Comparison of ENCODE assay signal across 8 mouse cellular contexts in the genomic region with DNA sequence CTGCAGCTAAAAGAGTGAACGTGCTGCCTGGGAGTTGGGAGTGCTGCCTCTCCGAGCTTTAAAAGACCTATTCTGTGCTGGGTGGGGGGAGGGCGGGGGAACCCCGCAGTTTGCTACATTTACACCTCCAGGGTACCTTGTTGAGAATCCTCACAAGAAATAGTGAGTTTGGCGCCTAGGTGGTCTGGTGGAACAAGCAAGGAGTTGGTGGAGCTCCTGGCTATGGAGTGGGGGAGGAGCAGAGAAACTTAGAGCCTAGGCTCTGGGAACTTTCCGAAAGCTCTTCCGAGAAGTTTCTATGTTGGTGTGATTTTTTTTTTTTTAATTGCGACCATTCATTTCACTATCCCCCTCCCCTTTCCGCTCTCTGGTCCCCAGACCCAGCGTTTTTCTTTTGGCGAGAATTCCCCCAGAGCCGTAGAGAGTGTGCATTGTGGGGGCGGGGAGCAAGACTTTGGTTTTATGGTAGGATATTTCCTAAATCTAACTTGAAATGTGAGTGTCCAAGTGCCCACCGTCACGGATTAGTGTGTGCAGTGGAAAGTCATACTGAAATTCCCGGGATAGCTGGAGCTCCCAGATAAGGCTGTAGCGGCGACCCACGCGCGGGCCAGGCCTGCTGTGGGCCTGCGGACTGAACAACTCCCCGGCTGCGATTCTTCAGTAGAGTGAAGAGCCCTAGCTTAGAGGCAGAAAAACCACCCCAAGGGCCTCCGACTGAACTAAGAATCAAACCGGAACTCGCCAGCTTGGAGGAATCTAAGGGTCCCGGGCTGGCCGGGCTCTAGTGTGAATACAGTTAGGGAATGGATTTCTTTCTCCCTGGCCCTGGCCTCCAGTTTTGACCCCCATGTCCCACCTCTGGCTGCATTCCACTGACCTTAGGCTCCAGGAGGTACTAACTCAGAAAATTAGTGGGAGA. TPM values are rescaled to one million over a fixed set of nuclear protein-coding genes. Genes with fewer than 3 reads are reported as not detected.
DNase-seq lines count a peak whose midpoint lies in the region; ATAC-seq and TF ChIP-seq lines count a peak whose summit lies in the region.

No protein-coding gene starts in this region.

- WGBS in heart, embryonic 11.5 days (ENCODE audit: insufficient replicate concordance): 3% methylated on average over 29 of the region's 29 CpGs
- WGBS in forebrain, postnatal 0 days: 3% methylated on average over 29 of the region's 29 CpGs
- 5% methylated on average over 29 of the region's 29 CpGs for WGBS in limb, embryonic 15.5 days
- 5% methylated on average over 29 of the region's 29 CpGs for WGBS in neural tube, embryonic 14.5 days

- H3K9me3 ChIP-seq in heart, embryonic 11.5 days (replicated peaks; ENCODE audit: control insufficient read depth, low read length): no peaks in the 10 kb centered on the region
- H3K9me3 ChIP-seq in forebrain, postnatal 0 days (ENCODE audit: low read length): no peaks in the 10 kb centered on the region
- no peaks in the 10 kb centered on the region for H3K9me3 ChIP-seq in limb, embryonic 15.5 days
- no peaks in the 10 kb centered on the region for H3K9me3 ChIP-seq in neural tube, embryonic 14.5 days (ENCODE audit: control insufficient read depth, low read length)

- peak overlapping the region; percentile 61 for H3K4me3 ChIP-seq in heart, embryonic 11.5 days (ENCODE audit: low read depth, low read length)
- no peak overlapping the region for H3K4me3 ChIP-seq in forebrain, postnatal 0 days (ENCODE audit: low read depth, low read length)
- peak overlapping the region; percentile 56 for H3K4me3 ChIP-seq in limb, embryonic 15.5 days
- peak overlapping the region; percentile 48; the same call in 1 of the 2 replicates for H3K4me3 ChIP-seq in neural tube, embryonic 14.5 days (ENCODE audit: low read depth, low read length)

- no peak for ATAC-seq in heart, embryonic 11.5 days (replicated peaks; ENCODE audit: insufficient number of reproducible peaks, low FRiP score, low TSS enrichment)
- ATAC-seq in forebrain, postnatal 0 days: no peak
- no peak for ATAC-seq in limb, embryonic 15.5 days (ENCODE audit: insufficient number of reproducible peaks, low FRiP score, low TSS enrichment, low read depth)
- no peak for ATAC-seq in neural tube, embryonic 14.5 days (ENCODE audit: low read depth)

- no peaks in the 10 kb centered on the region for H3K36me3 ChIP-seq in heart, embryonic 11.5 days (ENCODE audit: control insufficient read depth, insufficient read depth, low read length)
- no peaks in the 10 kb centered on the region for H3K36me3 ChIP-seq in forebrain, postnatal 0 days (ENCODE audit: insufficient read depth)
- no peaks in the 10 kb centered on the region for H3K36me3 ChIP-seq in limb, embryonic 15.5 days
- no peaks in the 10 kb centered on the region for H3K36me3 ChIP-seq in neural tube, embryonic 14.5 days (ENCODE audit: control insufficient read depth, insufficient read depth, low read length)

- H3K27me3 ChIP-seq in heart, embryonic 11.5 days (ENCODE audit: control insufficient read depth, insufficient read depth, low read length): peaks cover 66% of the 10 kb centered on the region
- H3K27me3 ChIP-seq in forebrain, postnatal 0 days (ENCODE audit: insufficient read depth, low read length): peaks cover 84% of the 10 kb centered on the region
- peaks cover 96% of the 10 kb centered on the region for H3K27me3 ChIP-seq in limb, embryonic 15.5 days
- peaks cover 41% of the 10 kb centered on the region for H3K27me3 ChIP-seq in neural tube, embryonic 14.5 days (ENCODE audit: control insufficient read depth, insufficient read depth, low read length)

- no peak for DNase-seq in heart, postnatal 4 days
- peak; percentile 15 for DNase-seq in forebrain, postnatal 0 days
- DNase-seq in ovary, adult 18-20 months (ENCODE audit: low spot score): no peak
- no peak for DNase-seq in gastrocnemius, postnatal 10 days
- no peak for DNase-seq in cerebellum, adult 11 months

- H3K4me2 ChIP-seq in heart, embryonic 11.5 days: peak overlapping the region; percentile 89
- H3K4me2 ChIP-seq in forebrain, postnatal 0 days (ENCODE audit: low read depth): 0 out of 2 replicates have a peak overlapping the region, but pooled peaks have one; percentile 66
- H3K4me2 ChIP-seq in limb, embryonic 15.5 days: peak overlapping the region; percentile 77
- peak overlapping the region; percentile 84 for H3K4me2 ChIP-seq in neural tube, embryonic 14.5 days (ENCODE audit: low read depth, low read length)

- peak overlapping the region; percentile 94 for H3K27ac ChIP-seq in heart, embryonic 11.5 days (ENCODE audit: low read depth, low read length)
- no peak overlapping the region for H3K27ac ChIP-seq in forebrain, postnatal 0 days (ENCODE audit: low read depth, low read length)
- no peak overlapping the region for H3K27ac ChIP-seq in limb, embryonic 15.5 days
- H3K27ac ChIP-seq in neural tube, embryonic 14.5 days (ENCODE audit: low read depth, low read length): no peak overlapping the region

- H3K4me1 ChIP-seq in heart, embryonic 11.5 days (ENCODE audit: control insufficient read depth, insufficient read depth, low read length): peaks cover 30% of the 10 kb centered on the region
- H3K4me1 ChIP-seq in forebrain, postnatal 0 days (ENCODE audit: insufficient read depth): 0 out of 2 replicates have a peak, but pooled peaks cover 6% of the 10 kb centered on the region
- peaks cover 61% of the 10 kb centered on the region for H3K4me1 ChIP-seq in limb, embryonic 15.5 days
- H3K4me1 ChIP-seq in neural tube, embryonic 14.5 days (ENCODE audit: control insufficient read depth, insufficient read depth, low read length): peaks cover 39% of the 10 kb centered on the region

- TF ChIP-seq CTCF in forebrain, postnatal 0 days (IDR thresholded peaks at IDR 0.05; ENCODE audit: low read depth): no peak

- H3K9ac ChIP-seq in heart, embryonic 11.5 days (ENCODE audit: low read depth, low read length): peak overlapping the region; percentile 39; the same call in 1 of the 2 replicates
- H3K9ac ChIP-seq in forebrain, postnatal 0 days: no peak overlapping the region
- H3K9ac ChIP-seq in limb, embryonic 15.5 days: no peak overlapping the region
- no peak overlapping the region for H3K9ac ChIP-seq in neural tube, embryonic 14.5 days (replicated peaks; ENCODE audit: low read depth, low read length)

RNA-seq across cellular contexts. Expression of gene Irx3, which starts 0.8 kb away (rescaled TPM):
- polyA plus RNA-seq in heart, embryonic 11.5 days (2014; fragmentation: Nextera tagmentation; extraction: Ambion mirVana): 7.9 and 8.6 TPM in 2 replicates
- total RNA-seq in heart, postnatal 4 days (2021): 10 to 100 TPM; 24.0 to 29.3 TPM
- 0.85 and 2.6 TPM in 2 replicates for total RNA-seq in forebrain, postnatal 0 days (2014; rRNA removed)
- polyA plus RNA-seq in forebrain, postnatal 0 days (2015; fragmentation: Nextera tagmentation; extraction: Ambion mirVana): 0.34 and 1.3 TPM in 2 replicates
- polyA plus RNA-seq in limb, embryonic 15.5 days (2015; fragmentation: Nextera tagmentation; extraction: Ambion mirVana): 18.6 and 22.9 TPM in 2 replicates
- polyA plus RNA-seq in neural tube, embryonic 14.5 days (2014; fragmentation: Nextera tagmentation; extraction: Ambion mirVana): 4.1 and 4.5 TPM in 2 replicates
- total RNA-seq in gastrocnemius, postnatal 10 days (2021): 1 to 10 TPM in 1 of 2 experiments, under 1 TPM in 1; 0.47 to 1.4 TPM
